Mouse (Mus musculus) heart, embryonic 14.5 days (tissue): ENCODE results near the gene Got2. TPM values are rescaled to one million over a fixed set of nuclear protein-coding genes. Genes with fewer than 3 reads are reported as not detected.

Source experiments
- ATAC-seq: fragments of 200-750 bp; cut with Nextera tagmentation; 2 replicates; pipeline ENCODE4 v1.8.0; 2017; ENCODE audit warnings: low read depth, moderate TSS enrichment; ENCODE audit not compliant: insufficient number of reproducible peaks, insufficient read depth, low FRiP score
- H3K27ac ChIP-seq, 2 experiments: fragments of 200-500 bp in 1 of 2; fragments of 300-500 bp in 1 of 2; sonication (generic) in 1 of 2; replicated peaks in 1 of 2; 2 replicates each; pipeline ENCODE4 v1.5.1; 2012 to 2014; ENCODE audit warnings: low read depth in 2 of 2, low read length in 2 of 2, control low read depth in 1 of 2, mild to moderate bottlenecking in 1 of 2, mixed read lengths in 1 of 2; ENCODE audit not compliant: control insufficient read depth in 1 of 2, insufficient read depth in 1 of 2
- H3K27me3 ChIP-seq: fragments of 300-500 bp; sonication (generic); 2 replicates; pipeline ENCODE4 v1.6.1; 2014; ENCODE audit warnings: mild to moderate bottlenecking, low read length, control low read depth; ENCODE audit not compliant: control insufficient read depth, insufficient read depth
- H3K36me3 ChIP-seq: fragments of 300-500 bp; sonication (generic); 2 replicates; pipeline ENCODE4 v1.6.1; 2014; ENCODE audit warnings: mild to moderate bottlenecking, control low read depth, low read length, mixed read lengths; ENCODE audit not compliant: control insufficient read depth, insufficient read depth
- H3K4me1 ChIP-seq, 2 experiments: fragments of 200-500 bp in 1 of 2; fragments of 300-500 bp in 1 of 2; sonication (generic) in 1 of 2; 2 replicates each; pipeline ENCODE4 v1.6.1; 2012 to 2014; ENCODE audit warnings: low read length in 2 of 2, control low read depth in 1 of 2, mixed read lengths in 1 of 2; ENCODE audit not compliant: control insufficient read depth in 2 of 2, insufficient read depth in 2 of 2
- H3K4me2 ChIP-seq: fragments of 300-500 bp; sonication (generic); 2 replicates; pipeline ENCODE4 v1.6.1; 2014; ENCODE audit warnings: mild to moderate bottlenecking, low read length
- H3K4me3 ChIP-seq, 2 experiments: fragments of 200-500 bp in 1 of 2; fragments of 300-500 bp in 1 of 2; sonication (generic) in 1 of 2; 2 replicates each; pipeline ENCODE4 v1.5.1; 2012 to 2014; ENCODE audit warnings: low read length in 2 of 2, mild to moderate bottlenecking in 2 of 2, control low read depth in 1 of 2, low read depth in 1 of 2, moderate library complexity in 1 of 2; ENCODE audit not compliant: control insufficient read depth in 1 of 2, insufficient read depth in 1 of 2
- H3K9ac ChIP-seq: fragments of 300-500 bp; sonication (generic); 2 replicates; pipeline ENCODE4 v1.6.1; 2014; ENCODE audit warnings: mild to moderate bottlenecking, low read length
- H3K9me3 ChIP-seq: fragments of 300-500 bp; sonication (generic); 2 replicates; pipeline ENCODE4 v1.6.1; 2016; ENCODE audit warnings: low read length, control low read depth; ENCODE audit not compliant: control insufficient read depth
- WGBS: fragments of 180-500 bp; shearing (Covaris S2); extraction: QIAGEN DNeasy Blood & Tissue Kit; methylation state at CpG from one replicate; pipeline ENCODE4 v1.1.7; 2014; 5-methylcytosine and 5-hydroxymethylcytosine counted together
- polyA plus RNA-seq: library from polyadenylated mRNA; unstranded; fragments of >200 nt; fragmentation: Nextera tagmentation; extraction: Ambion mirVana; gene quantifications from 2 replicates; pipeline ENCODE4 v1.2.1, GENCODE M21; 2014

Gene Got2
- polyA plus RNA-seq, 1 experiment from 2014 or later, result 160 TPM

DNA sequence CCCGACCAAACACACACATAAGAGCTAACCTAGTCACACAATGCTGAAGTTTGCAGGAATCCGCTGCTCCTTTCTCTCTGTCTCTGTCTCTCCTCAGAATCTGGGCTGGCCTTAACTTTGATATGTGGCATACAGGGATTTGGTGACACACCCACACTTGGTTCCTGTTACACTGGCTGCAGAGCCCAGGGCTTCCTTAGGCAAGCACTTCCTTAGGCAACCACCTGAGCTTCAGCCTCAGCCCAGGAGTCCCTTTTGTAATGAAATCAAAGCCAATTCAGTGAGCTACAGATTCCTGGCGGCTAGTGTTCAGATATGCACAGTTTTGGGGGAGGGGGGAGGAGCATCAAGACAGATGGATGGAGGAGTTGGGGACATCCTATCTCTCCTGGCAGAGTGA lies 70.8 kb downstream of the Got2 start:
- H3K4me2 ChIP-seq, result peak overlapping the region; percentile 47
- no peaks in the 10 kb centered on the region for H3K27me3 ChIP-seq
- no peak overlapping the region for H3K4me3 ChIP-seq
- ATAC-seq, result no peak
- H3K9me3 ChIP-seq, result no peaks in the 10 kb centered on the region
- peak overlapping the region; percentile 60 for H3K9ac ChIP-seq
- WGBS, result 57% methylated on average over 3 of the region's 3 CpGs
- H3K36me3 ChIP-seq, result no peaks in the 10 kb centered on the region
- peaks cover 18 to 33% of the 10 kb centered on the region in 2 experiments for H3K4me1 ChIP-seq
- peak overlapping the region; percentile 86 to 90 for H3K27ac ChIP-seq

DNA sequence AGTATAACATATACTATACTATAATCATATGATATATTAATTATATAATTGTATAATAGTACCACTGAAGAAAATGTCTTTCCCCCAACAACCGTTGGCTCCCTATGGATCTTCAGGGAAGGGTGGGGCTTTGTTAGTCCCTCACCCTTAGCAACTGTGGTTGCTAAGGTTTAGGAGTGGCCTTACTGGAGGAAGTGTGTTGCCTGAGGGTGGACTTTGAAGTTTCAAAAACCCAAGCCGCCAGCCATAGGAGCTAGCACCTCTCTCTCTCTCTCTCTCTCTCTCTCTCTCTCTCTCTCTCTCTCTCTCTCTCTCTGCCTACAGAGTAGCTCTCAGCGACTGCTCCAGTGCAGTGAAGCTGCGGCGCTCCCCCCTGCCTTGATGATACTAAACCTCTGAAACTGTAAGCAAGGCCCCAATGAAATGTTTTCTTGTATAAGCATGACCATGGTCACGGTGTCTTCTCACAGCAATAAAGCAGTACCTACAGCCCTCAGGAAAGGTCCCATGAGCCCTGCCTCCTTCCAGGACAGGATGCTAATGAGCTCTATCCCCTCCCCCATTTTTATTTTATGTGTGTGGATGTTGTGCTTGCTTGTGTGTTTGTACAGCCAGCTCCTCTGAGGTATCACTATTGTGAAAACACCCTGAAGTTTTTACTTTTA lies 72.2 kb downstream of the Got2 start:
- H3K36me3 ChIP-seq, result no peaks in the 10 kb centered on the region
- H3K4me2 ChIP-seq, result no peak overlapping the region
- no peaks in the 10 kb centered on the region for H3K9me3 ChIP-seq
- no peaks in the 10 kb centered on the region for H3K27me3 ChIP-seq
- H3K9ac ChIP-seq, result no peak overlapping the region
- peak overlapping the region in 1 of 2 experiments; percentile 90; a peak in 3 of 4 replicates for H3K27ac ChIP-seq
- no peak for ATAC-seq
- peaks cover 28 to 39% of the 10 kb centered on the region in 2 experiments for H3K4me1 ChIP-seq
- WGBS, result 38% methylated on average over 6 of the region's 6 CpGs
- H3K4me3 ChIP-seq, result no peak overlapping the region

Other genes starting within 250 kb of the Got2 start
- 309 and 325 TPM in 2 replicates for gene Ndrg4, start 211.6 kb downstream of the Got2 start, polyA plus RNA-seq
- gene Setd6, start 172.7 kb downstream of the Got2 start, polyA plus RNA-seq, result 16.1 and 17.7 TPM in 2 replicates
- 83.1 and 92.4 TPM in 2 replicates for gene Cnot1, start 81.1 kb downstream of the Got2 start, polyA plus RNA-seq
- 265 and 287 TPM in 2 replicates for gene Sap18b, start 63.2 kb downstream of the Got2 start, polyA plus RNA-seq
- gene Slc38a7, start 35.0 kb downstream of the Got2 start, polyA plus RNA-seq, result 12.1 and 12.9 TPM in 2 replicates